Mouse (Mus musculus): ENCODE measurements around the gene Tmem270. TPM values are rescaled to one million over a fixed set of nuclear protein-coding genes. Genes with fewer than 3 reads are reported as not detected.

The Tmem270 gene
- polyA plus RNA-seq, 1 experiment, result not detected

DNA sequence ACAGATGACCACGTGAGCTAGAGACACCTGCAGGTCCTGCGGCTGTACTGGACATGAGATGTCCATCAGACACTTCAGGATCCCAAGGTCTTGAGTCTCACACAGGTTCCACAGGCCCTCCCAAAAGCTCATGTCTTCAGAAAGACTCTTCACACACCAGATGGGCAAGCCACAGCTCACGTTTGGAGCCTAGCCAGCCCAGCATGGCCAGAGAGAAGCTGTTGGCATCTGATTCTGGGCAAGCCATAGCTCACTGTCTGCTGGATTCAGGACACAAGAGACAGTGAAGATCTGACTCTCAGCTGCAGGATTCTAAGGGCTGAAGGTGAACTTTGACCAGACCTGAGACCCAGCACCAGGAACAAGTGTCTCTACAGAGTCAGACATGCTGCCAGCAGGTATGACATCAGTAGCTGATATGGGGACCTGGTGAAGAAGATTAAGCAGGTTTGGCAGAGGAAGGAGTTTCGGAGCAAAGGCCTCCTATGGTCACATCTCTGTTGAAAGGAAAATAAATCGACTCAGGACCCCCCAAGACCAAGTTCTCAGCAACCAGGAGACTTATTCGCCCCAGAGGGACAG, 13.7 kb upstream of the Tmem270 start:
- Histone ChIP-seq H3K79me3 (ENCODE audit: low read depth) (no peaks in the 10 kb centered on the region), H3K79me2 (ENCODE audit: control insufficient read depth, insufficient read depth) (no peaks in the 10 kb centered on the region), H3ac (ENCODE audit: control insufficient read depth, insufficient read length, low read depth) (no peak overlapping the region), H3K27me3 (ENCODE audit: control insufficient read depth, insufficient read depth, insufficient read length) (peaks cover 10% of the 10 kb centered on the region), H3K4me3 (ENCODE audit: insufficient read depth, poor library complexity, severe bottlenecking) (no peak overlapping the region), H3K36me3 (ENCODE audit: control insufficient read depth, insufficient read depth) (no peaks in the 10 kb centered on the region)
- TF ChIP-seq MYOD1 (IDR thresholded peaks at IDR 0.05; ENCODE audit: control insufficient read depth, insufficient read length, low read depth), result no peak

DNA sequence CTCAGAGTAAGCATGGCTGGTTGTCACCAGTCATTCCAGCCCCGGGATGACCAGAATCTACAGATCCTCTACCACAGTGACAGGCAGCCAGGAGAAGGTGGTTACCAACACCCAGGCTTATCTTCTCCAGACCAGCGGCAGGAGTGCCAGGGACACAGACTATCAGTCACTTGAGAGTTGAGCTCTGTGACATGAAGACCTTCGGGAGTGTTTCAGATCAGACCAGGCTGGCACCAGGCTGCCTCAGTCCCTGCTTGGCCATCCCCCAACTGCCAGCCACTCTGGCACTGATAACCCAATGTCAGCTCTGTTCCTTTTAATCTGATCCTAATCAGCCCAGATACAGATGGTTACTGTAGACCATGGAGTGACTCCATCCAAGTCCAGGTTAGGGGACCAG, 12.6 kb upstream of the Tmem270 start:
- Histone ChIP-seq H3K79me3 (ENCODE audit: low read depth) (no peaks in the 10 kb centered on the region), H3K4me3 (ENCODE audit: insufficient read depth, poor library complexity, severe bottlenecking) (no peak overlapping the region), H3K36me3 (ENCODE audit: control insufficient read depth, insufficient read depth) (no peaks in the 10 kb centered on the region), H3K79me2 (ENCODE audit: control insufficient read depth, insufficient read depth) (no peaks in the 10 kb centered on the region), H3K27me3 (ENCODE audit: control insufficient read depth, insufficient read depth, insufficient read length) (peaks cover 5% of the 10 kb centered on the region), H3ac (ENCODE audit: control insufficient read depth, insufficient read length, low read depth) (no peak overlapping the region)
- TF ChIP-seq MYOG (IDR thresholded peaks at IDR 0.05; ENCODE audit: control insufficient read depth, extremely low read depth, insufficient read length) (no peak), MYOD1 (IDR thresholded peaks at IDR 0.05; ENCODE audit: control insufficient read depth, insufficient read length, low read depth) (no peak), USF1 (IDR thresholded peaks at IDR 0.05; ENCODE audit: low read depth) (no peak)

DNA sequence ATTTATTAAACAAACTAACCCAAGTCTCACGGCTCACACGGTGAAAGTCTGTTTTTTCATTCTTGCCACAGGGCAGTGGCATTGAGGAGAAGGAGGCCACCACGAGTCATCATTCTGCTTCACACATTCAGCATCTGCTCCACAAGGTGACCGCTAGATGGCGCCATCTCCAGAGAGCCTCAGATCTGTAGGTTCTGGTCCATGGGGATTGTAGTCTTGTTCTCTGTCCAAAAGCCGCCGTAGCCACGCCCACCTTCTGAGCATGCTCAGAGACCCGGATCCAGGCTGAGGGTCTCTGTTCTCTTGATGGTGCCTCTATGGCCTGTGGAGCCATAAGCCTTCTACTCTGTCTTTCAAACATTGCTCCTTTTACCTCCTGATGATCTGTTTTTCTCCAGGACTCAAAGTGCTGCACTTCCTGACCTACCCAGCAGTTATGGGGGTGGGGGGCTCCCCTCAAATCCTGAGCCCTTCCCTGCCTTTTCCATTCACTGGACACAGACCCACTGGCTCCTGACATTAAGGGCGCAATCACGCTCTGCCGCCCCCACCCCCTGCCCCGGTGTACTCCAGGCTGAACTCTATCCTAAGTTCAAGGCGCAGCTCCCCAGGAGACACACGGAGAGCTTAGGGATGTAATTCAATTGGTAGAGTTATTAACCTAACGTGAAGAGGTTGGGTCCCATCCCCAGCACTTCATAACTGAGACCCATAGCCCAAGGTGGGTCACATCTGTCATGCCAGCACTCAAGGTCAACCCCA, 11.7 kb upstream of the Tmem270 start:
- Histone ChIP-seq H3K27me3 (ENCODE audit: control insufficient read depth, insufficient read depth, insufficient read length) (peaks cover 5% of the 10 kb centered on the region), H3K79me2 (ENCODE audit: control insufficient read depth, insufficient read depth) (no peaks in the 10 kb centered on the region), H3K79me3 (ENCODE audit: low read depth) (no peaks in the 10 kb centered on the region), H3ac (ENCODE audit: control insufficient read depth, insufficient read length, low read depth) (no peak overlapping the region), H3K4me3 (ENCODE audit: insufficient read depth, poor library complexity, severe bottlenecking) (no peak overlapping the region), H3K36me3 (ENCODE audit: control insufficient read depth, insufficient read depth) (no peaks in the 10 kb centered on the region)
- no peak for TF ChIP-seq CTCF (IDR thresholded peaks at IDR 0.05; ENCODE audit: control insufficient read depth, insufficient read depth, insufficient read length)
- TF ChIP-seq FOSL1 (IDR thresholded peaks at IDR 0.05; ENCODE audit: insufficient read depth, low read length, poor library complexity, severe bottlenecking), result no peak

DNA sequence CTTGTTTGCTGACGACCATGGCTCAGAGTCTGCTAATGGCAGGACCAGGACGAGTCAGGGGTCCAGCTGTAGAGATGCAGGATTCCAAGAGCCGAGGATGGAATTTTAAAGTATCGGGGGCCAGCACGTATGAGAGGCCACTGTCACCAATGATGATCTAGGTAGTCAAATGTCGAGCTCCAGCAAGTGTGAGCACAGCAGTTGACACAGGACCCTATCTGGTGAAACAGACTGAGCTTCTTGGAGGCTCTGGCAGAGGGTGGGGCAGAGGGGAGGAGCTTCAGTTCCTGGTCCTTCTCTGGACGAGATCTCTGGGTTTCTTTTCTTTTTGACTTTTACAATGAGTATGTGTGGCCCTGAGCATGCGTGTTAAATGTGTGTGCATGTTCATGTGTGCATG, 8.8 kb upstream of the Tmem270 start, which contains the start of gene Cldn13:
TSS of gene Cldn13 (minus strand) at position 216 of the 400 bp plus-strand sequence.
- Histone ChIP-seq H3K4me3 (ENCODE audit: insufficient read depth, poor library complexity, severe bottlenecking) (no peak within 1 kb of the TSS), H3K36me3 (ENCODE audit: control insufficient read depth, insufficient read depth) (no peaks in the 10 kb centered on the region), H3K79me3 (ENCODE audit: low read depth) (no peaks in the 10 kb centered on the region), H3K79me2 (ENCODE audit: control insufficient read depth, insufficient read depth) (no peaks in the 10 kb centered on the region), H3ac (ENCODE audit: control insufficient read depth, insufficient read length, low read depth) (no peak within 1 kb of the TSS), H3K27me3 (ENCODE audit: control insufficient read depth, insufficient read depth, insufficient read length) (no peaks in the 10 kb centered on the region)
- TF ChIP-seq MYOG (IDR thresholded peaks at IDR 0.05; ENCODE audit: control insufficient read depth, extremely low read depth, insufficient read length) (no peak), USF1 (IDR thresholded peaks at IDR 0.05; ENCODE audit: low read depth) (no peak), CEBPB (IDR thresholded peaks at IDR 0.05; ENCODE audit: low read depth) (no peak), FOSL1 (IDR thresholded peaks at IDR 0.05; ENCODE audit: insufficient read depth, low read length, poor library complexity, severe bottlenecking) (no peak), MAX (IDR thresholded peaks at IDR 0.05) (no peak), MYOD1 (IDR thresholded peaks at IDR 0.05; ENCODE audit: control insufficient read depth, insufficient read length, low read depth) (no peak), CTCF (IDR thresholded peaks at IDR 0.05; ENCODE audit: control insufficient read depth, insufficient read depth, insufficient read length) (no peak)

DNA sequence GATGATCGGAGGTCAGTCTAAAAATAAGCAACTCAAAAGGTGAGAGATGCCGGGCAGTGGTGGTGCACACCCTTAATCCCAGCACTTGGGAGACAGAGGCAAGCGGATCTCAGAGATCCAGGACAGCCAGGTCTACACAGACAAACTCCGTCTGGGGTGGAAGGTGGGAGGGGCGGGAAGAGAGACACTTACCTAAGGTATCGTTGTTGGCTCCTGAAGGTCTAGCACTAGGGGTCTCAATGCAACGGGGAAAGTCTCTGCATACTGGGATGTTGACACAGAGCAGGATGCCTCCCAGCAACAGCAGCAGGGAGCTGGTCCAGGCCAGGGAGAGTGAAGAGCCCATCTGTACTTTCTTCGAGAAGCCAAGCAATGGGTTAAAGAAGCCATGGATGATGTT, 8.0 kb upstream of the Tmem270 start:
- Histone ChIP-seq H3ac (ENCODE audit: control insufficient read depth, insufficient read length, low read depth) (no peak overlapping the region), H3K79me2 (ENCODE audit: control insufficient read depth, insufficient read depth) (no peaks in the 10 kb centered on the region), H3K27me3 (ENCODE audit: control insufficient read depth, insufficient read depth, insufficient read length) (no peaks in the 10 kb centered on the region), H3K79me3 (ENCODE audit: low read depth) (no peaks in the 10 kb centered on the region), H3K4me3 (ENCODE audit: insufficient read depth, poor library complexity, severe bottlenecking) (no peak overlapping the region), H3K36me3 (ENCODE audit: control insufficient read depth, insufficient read depth) (no peaks in the 10 kb centered on the region)
- TF ChIP-seq MAX (IDR thresholded peaks at IDR 0.05), result no peak
- TF ChIP-seq MYOG (IDR thresholded peaks at IDR 0.05; ENCODE audit: control insufficient read depth, extremely low read depth, insufficient read length), result no peak

DNA sequence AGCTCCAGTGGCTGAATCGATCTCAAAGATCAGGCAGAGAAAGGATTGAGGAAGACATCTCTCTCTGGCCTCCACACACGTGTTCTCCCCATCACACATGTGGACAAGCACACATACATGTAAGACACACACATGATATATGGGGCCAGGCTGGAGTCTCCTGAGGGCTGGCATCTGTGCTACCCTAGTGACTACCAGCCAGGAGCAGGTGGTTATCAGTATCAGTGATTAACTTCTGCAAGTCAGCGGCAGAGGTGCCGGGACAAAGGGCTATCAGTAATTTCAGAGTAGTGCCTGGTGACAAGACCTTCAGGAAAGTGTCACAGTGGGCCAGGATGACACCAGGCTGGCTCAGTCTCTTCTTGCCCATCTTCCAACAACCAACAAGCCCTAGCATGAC, 7.2 kb upstream of the Tmem270 start:
- H3K4me3 ChIP-seq (ENCODE audit: insufficient read depth, poor library complexity, severe bottlenecking), result no peak overlapping the region
- TF ChIP-seq MYOD1 (IDR thresholded peaks at IDR 0.05; ENCODE audit: control insufficient read depth, insufficient read length, low read depth), result no peak
- no peak for TF ChIP-seq CTCF (IDR thresholded peaks at IDR 0.05; ENCODE audit: control insufficient read depth, insufficient read depth, insufficient read length)
- TF ChIP-seq MAX (IDR thresholded peaks at IDR 0.05), result no peak
- no peak for TF ChIP-seq CEBPB (IDR thresholded peaks at IDR 0.05; ENCODE audit: low read depth)
- no peak for TF ChIP-seq FOSL1 (IDR thresholded peaks at IDR 0.05; ENCODE audit: insufficient read depth, low read length, poor library complexity, severe bottlenecking)
- TF ChIP-seq MYOG (IDR thresholded peaks at IDR 0.05; ENCODE audit: control insufficient read depth, extremely low read depth, insufficient read length), result no peak
- TF ChIP-seq USF1 (IDR thresholded peaks at IDR 0.05; ENCODE audit: low read depth), result no peak
- H3K36me3 ChIP-seq (ENCODE audit: control insufficient read depth, insufficient read depth), result no peaks in the 10 kb centered on the region
- H3K27me3 ChIP-seq (ENCODE audit: control insufficient read depth, insufficient read depth, insufficient read length), result no peaks in the 10 kb centered on the region
- H3K79me2 ChIP-seq (ENCODE audit: control insufficient read depth, insufficient read depth), result no peaks in the 10 kb centered on the region
- H3ac ChIP-seq (ENCODE audit: control insufficient read depth, insufficient read length, low read depth), result no peak overlapping the region
- no peaks in the 10 kb centered on the region for H3K79me3 ChIP-seq (ENCODE audit: low read depth)

Measured in C2C12 (cell line).